Mouse (Mus musculus) myocyte (in vitro differentiated cells): ENCODE results near the gene Fgd3.

Experiments
- MAX ChIP-seq: IDR thresholded peaks from one replicate; pipeline ENCODE4 v1.6.1; 2011; ENCODE audit warnings: low read depth, mild to moderate bottlenecking, control low read depth
- MYOD1 ChIP-seq, 3 experiments: IDR thresholded peaks; one replicate each; pipeline ENCODE4 v1.6.1; 2011; ENCODE audit warnings: control low read depth in 2 of 3, low read depth in 2 of 3, mild to moderate bottlenecking in 2 of 3, moderate library complexity in 1 of 3; ENCODE audit not compliant: insufficient read length in 2 of 3, control insufficient read depth in 1 of 3
- MYOG ChIP-seq, 3 experiments: IDR thresholded peaks; one replicate each; pipeline ENCODE4 v1.6.1; 2011; ENCODE audit warnings: control low read depth in 2 of 3, low read depth in 2 of 3, mild to moderate bottlenecking in 2 of 3; ENCODE audit not compliant: insufficient read length in 2 of 3, control insufficient read depth in 1 of 3, insufficient read depth in 1 of 3
- POLR2A ChIP-seq: IDR thresholded peaks from one replicate; pipeline ENCODE4 v1.6.1; 2011; ENCODE audit warnings: low read depth, mild to moderate bottlenecking, control low read depth, moderate library complexity; ENCODE audit not compliant: insufficient read length
- POLR2AphosphoS2 ChIP-seq: IDR thresholded peaks from one replicate; pipeline ENCODE4 v1.6.1; 2011; ENCODE audit warnings: low read depth, control low read depth; ENCODE audit not compliant: insufficient read length
- TCF12 ChIP-seq: IDR thresholded peaks from one replicate; pipeline ENCODE4 v1.6.1; 2011; ENCODE audit warnings: mild to moderate bottlenecking, control low read depth; ENCODE audit not compliant: poor library complexity, insufficient read depth, severe bottlenecking
- USF1 ChIP-seq: IDR thresholded peaks from one replicate; pipeline ENCODE4 v1.6.1; 2011; ENCODE audit warnings: low read depth, mild to moderate bottlenecking, control low read depth, moderate library complexity

GRCm38 (mm10) chr13:49358184-49358583, 38.1 kb upstream of the Fgd3 start:
- no peak for TF ChIP-seq POLR2A
- no peak for TF ChIP-seq TCF12
- no peak for TF ChIP-seq MAX
- no peak for TF ChIP-seq MYOD1 (IDR thresholded peaks at IDR 0.05; ENCODE audit: control insufficient read depth in 1 of 3, insufficient read length in 2 of 3, low read depth in 2 of 3)
- TF ChIP-seq POLR2AphosphoS2: no peak
- no peak for TF ChIP-seq USF1
- TF ChIP-seq MYOG (IDR thresholded peaks at IDR 0.05; ENCODE audit: control insufficient read depth in 1 of 3, insufficient read depth in 1 of 3, insufficient read length in 2 of 3, low read depth in 2 of 3): no peak
